Mouse (Mus musculus) hindlimb bud, embryonic 11.5 days (tissue): ENCODE measurements at regions not wholly inside any gene's neighbourhood (a gene's known extent, or its start where the extent isn't known, plus 50 kb on each side); places are given as distances from the start of the nearest gene placed in this dataset.
"Not testable (repeated sequence)": the region's sequence is repeated elsewhere in the genome, so short reads cannot be mapped to it uniquely, and the experiment has no call there.

Source experiments
- DNase-seq: peaks from one replicate; pipeline ENCODE4 v3.0.0-alpha.2; 2012; ENCODE audit warnings: low read depth, low spot score; ENCODE audit errors: extremely low spot score

GRCm38 (mm10) chr12:65420127-65420526 is 194.8 kb downstream of the Wdr20rt start:
- no peak for DNase-seq

- no peak for DNase-seq
Observed at GRCm38 (mm10) chr12:65424506-65424905, 199.2 kb downstream of the Wdr20rt start.

GRCm38 (mm10) chr12:65425440-65425839 is 200.1 kb downstream of the Wdr20rt start:
- DNase-seq: no peak

GRCm38 (mm10) chr12:65426884-65427283 is 201.6 kb downstream of the Wdr20rt start:
- DNase-seq: no peak

- DNase-seq: peak; percentile 46
Observed at GRCm38 (mm10) chr12:65428214-65428981, 203.1 kb downstream of the Wdr20rt start.

GRCm38 (mm10) chr12:65450845-65451244 is 225.5 kb downstream of the Wdr20rt start:
- DNase-seq: no peak

- DNase-seq: no peak
Observed at GRCm38 (mm10) chr12:65455683-65456082, 230.4 kb downstream of the Wdr20rt start.

GRCm38 (mm10) chr12:65456956-65457355 is 231.6 kb downstream of the Wdr20rt start:
- DNase-seq: no peak

GRCm38 (mm10) chr12:65464246-65464645 is 238.9 kb downstream of the Wdr20rt start:
- DNase-seq: no peak

GRCm38 (mm10) chr12:65478674-65479073 is 253.4 kb downstream of the Wdr20rt start:
- not testable (repeated sequence) for DNase-seq

GRCm38 (mm10) chr12:65480829-65481228 is 255.5 kb downstream of the Wdr20rt start:
- no peak for DNase-seq

- no peak for DNase-seq
Observed at GRCm38 (mm10) chr12:65491092-65491491, 265.8 kb downstream of the Wdr20rt start.

- no peak for DNase-seq
Observed at GRCm38 (mm10) chr12:65494388-65495030, 269.2 kb downstream of the Wdr20rt start.

GRCm38 (mm10) chr12:65496613-65497012 is 271.3 kb downstream of the Wdr20rt start:
- DNase-seq: no peak

GRCm38 (mm10) chr12:65497602-65498001 is 272.3 kb downstream of the Wdr20rt start:
- no peak for DNase-seq

GRCm38 (mm10) chr12:65501459-65501858 is 276.1 kb downstream of the Wdr20rt start:
- DNase-seq: no peak

- no peak for DNase-seq
Observed at GRCm38 (mm10) chr12:65502045-65502444, 276.7 kb downstream of the Wdr20rt start.

- no peak for DNase-seq
Observed at GRCm38 (mm10) chr12:65513070-65513469, 287.8 kb downstream of the Wdr20rt start.

- DNase-seq: no peak
Observed at GRCm38 (mm10) chr12:65534142-65534690, 308.9 kb downstream of the Wdr20rt start.

GRCm38 (mm10) chr12:65548301-65548700 is 323.0 kb downstream of the Wdr20rt start:
- DNase-seq: no peak

- DNase-seq: no peak
Observed at GRCm38 (mm10) chr12:65552230-65552629, 326.9 kb downstream of the Wdr20rt start.

- DNase-seq: no peak
Observed at GRCm38 (mm10) chr12:65559036-65559435, 333.7 kb downstream of the Wdr20rt start.
